Mouse (Mus musculus): ENCODE measurements around the gene Tmem223. TPM values are rescaled to one million over a fixed set of nuclear protein-coding genes. Genes with fewer than 3 reads are reported as not detected.
"Not testable (repeated sequence)": the region's sequence is repeated elsewhere in the genome, so short reads cannot be mapped to it uniquely, and the experiment has no call there.

The Tmem223 gene
- 59.6 and 76.4 TPM in 2 replicates for total RNA-seq (2014; fragmentation: Nextera tagmentation)
- 32.1 and 33.8 TPM in 2 replicates for total RNA-seq (2017)

DNA sequence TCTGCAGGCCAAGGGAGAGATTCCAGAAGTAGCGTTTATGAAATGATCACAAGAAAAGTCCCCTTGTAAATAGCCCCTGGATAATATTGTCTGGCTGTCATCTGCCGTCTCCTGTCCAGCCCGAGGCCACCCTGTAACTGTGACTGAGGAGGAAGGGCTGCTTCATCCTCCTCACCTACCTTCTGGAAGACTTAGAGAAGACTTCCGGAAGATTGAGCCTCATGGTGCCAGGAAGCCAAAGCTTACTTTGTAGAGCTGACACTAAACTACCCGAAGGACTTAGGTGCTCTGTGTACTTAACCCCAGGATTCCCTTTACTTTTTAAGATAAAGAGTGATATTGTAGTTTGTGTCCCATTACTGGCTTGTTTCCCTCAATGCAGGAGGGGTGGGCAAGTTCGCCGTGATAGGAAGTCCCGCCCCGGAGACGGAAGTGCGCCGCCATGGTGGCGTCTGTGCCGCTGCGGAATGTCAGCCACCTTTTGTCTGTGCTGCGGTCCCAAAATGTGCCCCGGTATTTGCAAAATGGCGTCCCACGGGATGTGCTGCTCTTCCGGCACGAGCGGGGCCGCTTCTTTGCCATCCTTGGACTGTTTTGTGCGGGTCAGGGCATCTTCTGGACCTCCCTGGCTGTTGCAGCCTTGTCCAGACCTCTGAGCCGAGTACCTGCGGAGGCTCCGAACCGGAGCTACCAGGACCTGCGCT, at the start of gene Tmem223:
Gene Tmem223 (plus strand): TSS at position 430 of the 704 bp plus-strand sequence.
- ATAC-seq (replicated peaks; ENCODE audit: low FRiP score, low TSS enrichment, poor library complexity, severe bottlenecking): peak; percentile 58

DNA sequence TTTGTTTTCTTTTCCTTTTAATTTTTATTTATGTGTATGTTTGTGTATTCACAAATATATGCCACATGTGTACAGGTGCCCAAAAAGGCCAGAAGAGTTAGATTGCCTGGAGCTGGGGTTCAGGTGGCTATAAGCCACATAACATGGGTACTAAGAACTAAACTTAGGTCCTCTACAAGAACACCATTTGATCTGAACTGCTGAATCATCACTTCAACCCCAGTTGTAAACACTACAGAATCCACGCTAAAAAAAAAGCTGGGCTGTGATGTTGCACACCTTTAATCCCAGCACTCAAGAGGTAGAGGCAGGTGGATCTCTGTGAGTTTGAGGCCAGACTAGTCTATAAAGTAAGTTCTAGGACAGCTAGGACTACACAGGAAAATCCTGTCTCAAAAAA, 49.4 kb upstream of the Tmem223 start:
- ATAC-seq (replicated peaks; ENCODE audit: low FRiP score, low TSS enrichment, poor library complexity, severe bottlenecking): no peak

DNA sequence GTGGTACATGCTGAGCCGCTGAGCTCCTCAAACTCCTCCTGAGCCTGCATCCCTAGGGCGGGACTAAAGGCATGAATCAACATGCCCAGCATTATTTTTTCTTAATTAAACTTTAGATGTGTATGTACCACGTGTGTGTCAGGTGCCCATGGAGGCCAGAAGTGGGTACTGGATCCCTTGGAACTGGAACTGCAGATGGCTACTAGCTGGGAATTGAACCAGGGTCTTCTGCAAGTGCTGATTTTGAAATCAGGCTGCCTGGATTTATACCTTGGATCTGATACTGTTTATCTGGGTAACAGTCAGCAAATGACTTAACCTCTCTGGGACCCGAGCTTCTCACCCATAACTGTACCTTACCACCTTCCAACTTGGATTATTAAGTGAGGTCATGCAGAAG, 48.8 kb upstream of the Tmem223 start:
- no peak for ATAC-seq (replicated peaks; ENCODE audit: low FRiP score, low TSS enrichment, poor library complexity, severe bottlenecking)

DNA sequence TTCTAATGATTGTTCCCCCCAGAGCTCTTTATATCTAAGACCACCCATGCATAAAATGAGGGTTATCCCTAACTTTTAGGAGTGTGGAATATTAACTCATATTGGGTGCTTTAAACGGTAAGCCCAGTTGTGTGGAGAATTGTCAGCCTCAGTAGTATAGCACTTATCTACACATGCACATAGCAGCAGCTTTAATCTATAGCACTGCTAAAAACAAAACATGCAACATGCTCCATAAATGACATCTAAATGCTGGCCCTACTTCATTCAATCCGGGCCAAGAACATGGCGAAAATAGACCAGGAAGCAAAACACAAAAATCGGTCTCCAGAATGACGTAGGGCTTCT, 48.3 kb upstream of the Tmem223 start:
- 0 out of 2 replicates have a peak, but pooled peaks have one; percentile 2 for ATAC-seq (replicated peaks; ENCODE audit: low FRiP score, low TSS enrichment, poor library complexity, severe bottlenecking)

DNA sequence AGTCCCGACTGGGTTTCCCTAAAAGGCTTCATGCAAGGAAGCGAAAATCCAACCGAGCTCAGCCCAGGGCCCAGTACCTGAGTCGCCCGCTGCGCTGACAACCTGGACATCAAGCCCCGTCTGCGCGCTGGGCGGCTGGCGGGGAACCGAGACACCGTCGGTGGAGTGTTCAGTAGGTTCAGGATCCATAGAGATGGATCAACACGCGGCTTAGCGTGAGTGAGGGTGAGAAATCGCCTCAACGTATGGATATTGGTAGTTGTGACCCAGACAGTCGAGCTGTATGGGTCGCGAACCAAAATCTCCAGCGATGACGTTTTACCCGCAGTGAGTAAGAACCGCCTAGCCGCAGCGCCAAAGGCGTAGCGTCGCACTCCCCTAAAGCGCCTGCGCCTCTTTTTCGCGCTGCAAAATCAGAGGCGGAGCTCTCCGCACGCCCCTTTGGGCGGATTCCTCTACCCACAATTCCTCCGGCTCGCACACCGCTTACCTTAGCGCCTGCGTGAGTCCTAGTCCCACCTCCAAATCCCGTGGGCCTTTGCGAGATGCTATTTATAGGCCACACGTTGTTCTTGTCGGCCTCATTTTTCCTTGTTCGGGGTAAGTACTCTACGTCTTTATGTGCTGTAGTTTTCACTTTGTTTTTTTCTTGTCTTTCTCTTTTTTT, 47.8 kb upstream of the Tmem223 start, which contains the start of gene Slc3a2:
Gene Slc3a2 (minus strand): TSS at position 463 of the 667 bp plus-strand sequence.
- peak; percentile 82 for ATAC-seq (replicated peaks; ENCODE audit: low FRiP score, low TSS enrichment, poor library complexity, severe bottlenecking)

DNA sequence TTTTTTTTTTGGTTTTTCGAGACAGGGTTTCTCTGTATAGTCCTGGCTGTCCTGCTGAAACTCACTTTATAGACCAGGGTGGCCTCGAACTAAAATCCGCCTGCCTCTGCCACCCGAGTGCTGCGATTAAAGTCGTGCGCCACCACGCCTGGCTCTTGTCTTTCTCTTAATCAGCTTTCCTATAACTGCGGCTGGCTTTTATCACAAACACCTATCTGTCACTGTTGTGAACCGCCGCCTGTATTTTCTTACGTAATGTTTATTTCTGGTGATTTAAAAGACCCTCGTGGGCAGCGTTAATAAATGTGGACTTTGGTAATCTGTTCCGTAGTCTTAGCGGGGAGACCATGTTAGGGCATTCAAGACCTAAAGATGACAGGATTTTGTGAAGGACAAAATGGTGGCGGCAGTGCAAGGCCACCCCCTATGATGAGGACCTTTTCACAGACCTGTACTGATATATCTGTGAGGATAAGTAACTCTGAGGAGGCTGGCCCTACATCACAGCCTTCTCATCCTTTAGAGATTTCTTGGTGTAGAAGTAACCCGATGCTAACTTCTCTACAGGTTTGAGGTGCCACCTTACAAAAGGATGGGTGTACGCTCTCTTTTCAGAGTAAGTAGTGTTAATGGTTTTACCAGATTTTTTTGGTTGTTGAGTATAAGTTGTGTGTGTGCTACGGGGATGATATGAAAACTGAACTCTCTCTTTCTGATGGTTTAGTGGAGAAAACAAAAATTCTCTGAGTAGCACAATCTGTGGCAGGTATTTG, 47.0 kb upstream of the Tmem223 start:
- no peak for ATAC-seq (replicated peaks; ENCODE audit: low FRiP score, low TSS enrichment, poor library complexity, severe bottlenecking)

DNA sequence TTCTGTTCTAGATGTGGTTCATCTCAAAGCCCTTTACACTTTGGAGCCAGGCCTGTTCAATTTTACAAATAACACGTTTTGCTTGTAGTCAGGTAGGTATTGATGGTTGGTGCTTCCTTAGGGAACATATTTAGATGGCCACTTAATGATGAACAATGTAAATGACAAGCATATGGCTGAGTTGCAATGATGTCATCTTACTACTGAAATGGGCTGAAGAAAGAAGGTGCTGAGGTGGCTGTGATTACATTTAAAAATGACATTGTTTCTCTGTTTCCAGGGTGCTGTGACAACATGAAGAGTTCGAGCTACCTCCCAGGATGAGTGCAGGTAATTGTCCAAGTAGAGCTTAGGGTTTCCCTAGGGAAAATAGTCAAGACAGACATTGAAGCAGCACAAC, 46.4 kb upstream of the Tmem223 start:
- ATAC-seq (replicated peaks; ENCODE audit: low FRiP score, low TSS enrichment, poor library complexity, severe bottlenecking): no peak

DNA sequence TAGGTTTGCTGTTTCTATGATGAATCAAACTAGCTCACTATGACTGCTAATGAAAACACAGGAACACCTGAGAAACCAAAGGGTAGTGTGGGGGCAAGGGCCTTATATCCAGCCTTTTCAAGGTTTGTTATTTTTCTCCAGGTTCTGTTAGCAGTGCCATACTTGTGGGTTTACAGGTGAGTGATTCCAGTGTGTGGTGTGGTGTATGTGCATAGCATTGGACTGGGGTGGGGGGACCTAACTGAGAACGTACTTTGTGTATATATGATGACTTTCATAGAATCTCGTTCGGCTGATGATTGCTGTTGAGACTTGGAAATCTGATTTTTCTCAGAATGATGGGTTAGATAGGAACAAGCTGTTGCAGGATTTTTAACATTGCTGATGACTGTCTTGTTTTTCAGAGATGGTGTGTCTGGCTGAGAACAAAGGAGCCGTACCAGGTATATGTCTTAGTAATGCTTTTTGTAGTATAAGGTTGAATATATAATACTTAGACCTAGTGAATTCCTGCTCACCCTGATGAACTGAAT, 45.6 kb upstream of the Tmem223 start:
- ATAC-seq (replicated peaks; ENCODE audit: low FRiP score, low TSS enrichment, poor library complexity, severe bottlenecking): no peak

DNA sequence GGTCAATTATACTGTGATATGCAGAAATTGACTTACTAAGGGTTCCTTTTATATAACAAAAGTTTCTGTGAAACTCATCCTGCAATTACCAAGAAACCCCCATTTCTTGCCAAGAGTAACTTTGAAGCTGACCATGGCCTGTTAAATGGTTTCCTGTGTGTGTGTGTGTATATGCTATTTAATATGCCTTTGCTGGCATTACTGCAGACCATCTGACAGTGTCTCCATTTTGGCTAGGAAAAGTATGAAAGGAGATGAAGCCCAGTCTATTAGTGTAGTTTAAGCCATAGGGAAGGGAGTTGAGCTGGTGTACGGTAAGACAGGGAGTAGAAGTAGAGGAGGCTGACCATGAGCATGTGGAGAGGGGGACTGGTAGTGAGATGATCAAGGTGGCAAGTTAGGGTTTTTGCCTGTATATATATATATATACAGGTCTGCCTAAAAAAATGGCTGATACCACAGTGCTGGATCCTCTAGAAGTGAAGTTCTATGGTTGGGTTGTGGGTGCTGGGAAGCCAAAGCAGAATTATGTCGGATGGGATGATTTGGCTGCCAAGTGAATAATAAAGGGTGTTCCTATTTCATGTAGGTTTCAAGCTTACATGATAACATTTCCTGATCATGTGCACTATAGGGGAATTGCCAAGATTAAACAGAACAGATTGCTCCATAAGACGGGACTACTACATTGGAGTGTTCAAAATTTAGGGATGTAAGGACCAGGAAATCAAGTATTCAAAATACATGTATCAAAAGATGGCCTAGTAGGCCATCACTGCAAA, 44.0 kb upstream of the Tmem223 start:
- 0 out of 2 replicates have a peak, but pooled peaks have one; percentile 2 for ATAC-seq (replicated peaks; ENCODE audit: low FRiP score, low TSS enrichment, poor library complexity, severe bottlenecking)

DNA sequence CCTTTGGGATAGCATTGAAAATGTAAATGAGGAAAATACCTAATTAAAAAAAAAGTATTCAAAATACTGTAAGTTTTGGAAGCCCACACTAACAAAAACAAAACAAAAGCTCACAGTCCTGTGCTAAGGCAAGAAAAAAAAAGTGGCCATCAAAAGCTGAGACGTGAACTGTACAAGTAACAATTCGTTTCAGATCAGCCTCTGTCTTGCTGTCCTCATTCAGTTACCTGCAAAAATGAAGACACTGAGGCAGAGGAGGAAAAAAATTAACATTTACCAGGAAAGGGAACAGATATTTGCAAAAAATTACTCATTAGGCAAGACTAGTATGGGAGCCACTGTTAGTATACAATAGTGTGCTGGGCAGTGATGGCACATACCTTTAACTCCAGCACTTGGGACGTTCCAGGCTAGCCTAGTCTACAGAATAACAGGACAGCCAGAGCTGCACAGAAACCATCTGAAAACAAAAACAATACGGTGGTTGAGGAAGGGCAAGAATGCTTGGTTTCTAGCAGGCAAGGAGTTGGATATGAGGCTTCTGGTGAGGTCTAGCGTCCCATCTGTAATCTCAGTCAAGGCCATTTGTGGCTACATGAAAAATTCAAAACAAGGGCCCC, 43.2 kb upstream of the Tmem223 start:
- peak; percentile 26; the same call in 1 of the 2 replicates for ATAC-seq (replicated peaks; ENCODE audit: low FRiP score, low TSS enrichment, poor library complexity, severe bottlenecking)

DNA sequence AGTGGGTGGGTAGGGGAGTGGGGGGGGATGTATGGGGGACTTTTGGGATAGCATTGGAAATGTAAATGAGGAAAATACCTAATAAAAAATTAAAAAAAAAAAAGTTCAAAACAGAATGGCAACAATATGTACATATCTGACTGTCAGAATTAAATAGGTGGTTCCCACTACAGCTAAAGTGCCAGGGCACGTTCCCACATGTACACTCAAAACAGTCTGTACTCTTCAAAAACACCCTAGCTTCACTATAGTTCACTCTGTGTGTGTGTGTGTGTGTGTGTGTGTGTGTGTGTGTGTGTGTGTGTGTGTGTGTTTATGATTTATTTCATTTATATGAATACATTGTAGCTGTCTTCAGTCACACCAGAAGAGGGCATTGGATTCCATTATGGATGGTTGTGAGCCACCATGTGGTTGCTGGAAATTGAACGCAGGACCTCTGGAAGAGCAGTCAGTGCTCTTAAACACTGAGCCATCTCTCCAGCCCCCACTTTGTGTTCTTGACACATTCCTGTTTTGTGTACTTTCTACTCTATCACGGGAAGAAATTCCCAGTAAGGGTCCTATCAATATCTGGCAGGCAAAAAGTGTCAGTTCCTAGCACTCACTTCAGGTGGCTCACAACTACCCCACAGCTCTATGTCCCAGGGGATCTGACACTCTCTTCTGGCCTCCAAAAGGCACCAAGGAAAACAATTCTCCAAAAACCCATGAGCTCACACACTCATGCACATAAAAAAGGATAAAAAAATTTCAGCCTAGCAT, 42.3 kb upstream of the Tmem223 start:
- not testable (repeated sequence) for ATAC-seq (replicated peaks; ENCODE audit: low FRiP score, low TSS enrichment, poor library complexity, severe bottlenecking)

DNA sequence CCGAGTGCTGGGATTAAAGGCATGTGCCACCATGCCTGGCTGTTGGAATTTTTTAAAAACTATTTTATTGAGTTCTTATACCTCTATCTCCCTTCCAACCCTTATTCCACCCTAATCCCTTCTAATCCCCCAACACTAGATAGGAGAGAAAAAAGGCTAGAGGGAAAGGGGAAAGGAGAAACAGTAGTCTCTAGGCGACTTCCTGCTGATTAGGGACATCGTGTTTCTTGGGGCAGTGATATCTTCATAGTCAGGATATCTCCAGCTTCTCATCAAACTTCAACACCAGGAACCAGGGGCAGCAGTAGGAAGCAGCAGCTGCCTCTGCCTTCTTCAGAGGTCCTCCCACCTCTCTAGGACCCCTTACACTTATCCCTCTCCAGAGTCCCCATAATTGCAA, 36.5 kb upstream of the Tmem223 start:
- ATAC-seq (replicated peaks; ENCODE audit: low FRiP score, low TSS enrichment, poor library complexity, severe bottlenecking): no peak

DNA sequence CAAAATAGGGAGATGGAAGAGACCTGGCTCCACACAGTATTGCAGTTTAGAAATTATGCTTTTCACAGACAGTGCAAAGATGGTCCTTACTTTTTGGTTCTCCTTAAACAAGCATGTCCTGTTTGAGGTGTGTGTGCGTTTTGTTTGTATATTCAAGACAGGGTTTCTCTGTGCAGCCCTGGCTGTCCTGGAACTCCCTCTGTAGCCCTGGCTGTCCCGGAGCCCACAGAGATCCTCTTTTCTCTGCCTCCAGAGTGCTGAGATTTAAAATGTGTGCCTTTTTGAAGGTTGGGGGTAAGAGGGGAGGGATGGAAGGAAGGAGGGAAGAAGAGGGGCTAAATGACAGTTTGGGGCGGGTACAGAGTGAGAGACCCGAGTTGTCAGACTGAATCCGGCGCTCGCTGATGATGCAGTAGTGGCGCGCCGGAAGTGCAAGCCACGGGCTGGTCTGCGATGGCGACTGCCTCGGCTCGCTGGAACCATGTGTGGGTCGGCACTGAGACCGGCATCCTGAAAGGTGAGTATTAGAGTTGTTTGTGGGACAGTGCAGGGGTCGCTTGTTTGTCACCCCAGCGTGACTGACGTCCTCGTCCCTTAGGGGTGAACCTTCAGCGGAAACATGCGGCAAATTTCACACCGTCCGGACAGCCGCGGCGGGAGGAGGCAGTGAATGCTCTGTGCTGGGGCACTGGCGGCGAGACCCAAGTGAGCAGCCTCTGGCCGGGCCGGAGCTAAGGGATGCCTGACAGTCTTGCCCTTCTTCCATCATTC, 35.2 kb upstream of the Tmem223 start, which contains the start of gene Wdr74:
Gene Wdr74 (plus strand): TSS at position 439 of the 771 bp plus-strand sequence.
- ATAC-seq (replicated peaks; ENCODE audit: low FRiP score, low TSS enrichment, poor library complexity, severe bottlenecking): peak; percentile 90

DNA sequence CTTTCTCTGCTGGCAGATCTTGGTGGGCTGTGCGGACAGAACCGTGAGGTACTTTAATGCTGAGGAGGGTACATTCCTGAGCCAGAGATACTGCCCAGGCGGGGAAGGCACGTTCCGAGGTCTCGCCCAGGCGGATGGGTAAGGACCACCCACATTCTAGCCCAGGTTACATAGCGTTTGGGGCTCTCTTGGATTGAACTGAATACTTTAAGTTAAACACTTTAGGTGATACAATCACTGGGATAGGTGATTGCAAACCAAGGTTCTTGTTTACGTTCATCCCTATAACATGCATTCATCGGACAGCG, 34.7 kb upstream of the Tmem223 start:
- peak; percentile 46 for ATAC-seq (replicated peaks; ENCODE audit: low FRiP score, low TSS enrichment, poor library complexity, severe bottlenecking)

DNA sequence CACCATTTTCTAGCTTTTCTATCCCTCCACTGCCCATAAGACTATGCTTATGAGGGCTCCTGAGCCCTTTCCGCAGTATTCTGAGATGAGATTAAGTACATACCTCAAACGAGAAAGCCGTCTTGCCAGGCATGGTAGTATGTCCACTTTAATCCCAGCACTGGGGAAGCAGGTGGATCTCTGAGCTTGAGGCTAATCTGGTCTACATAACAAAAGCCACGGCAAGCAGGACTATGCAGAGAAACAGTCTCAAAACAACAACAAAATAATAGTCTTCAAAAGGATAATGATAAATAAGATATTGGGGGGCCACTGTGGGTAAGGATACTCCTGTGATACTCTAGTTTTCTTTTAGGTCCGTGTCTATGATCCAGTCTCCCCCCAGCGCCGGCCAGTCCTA, 31.9 kb upstream of the Tmem223 start:
- no peak for ATAC-seq (replicated peaks; ENCODE audit: low FRiP score, low TSS enrichment, poor library complexity, severe bottlenecking)

DNA sequence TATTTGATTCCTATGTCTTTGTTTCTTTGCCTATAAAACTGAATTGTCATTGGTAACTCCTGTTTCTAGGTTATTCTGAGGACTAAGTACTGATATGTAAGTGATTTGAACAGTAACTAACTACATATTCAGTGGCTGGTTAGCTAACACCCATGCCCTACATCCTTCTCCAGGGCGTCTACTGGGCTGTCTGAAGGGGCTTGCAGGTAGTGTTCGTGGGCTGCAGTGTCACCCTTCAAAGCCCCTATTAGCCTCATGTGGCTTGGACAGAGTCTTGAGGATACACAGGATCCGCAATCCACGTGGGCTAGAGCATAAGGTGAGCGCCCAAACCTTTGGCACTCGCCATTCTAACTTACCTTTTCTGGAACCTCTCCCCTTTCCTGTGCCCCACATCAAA, 31.1 kb upstream of the Tmem223 start:
- no peak for ATAC-seq (replicated peaks; ENCODE audit: low FRiP score, low TSS enrichment, poor library complexity, severe bottlenecking)

DNA sequence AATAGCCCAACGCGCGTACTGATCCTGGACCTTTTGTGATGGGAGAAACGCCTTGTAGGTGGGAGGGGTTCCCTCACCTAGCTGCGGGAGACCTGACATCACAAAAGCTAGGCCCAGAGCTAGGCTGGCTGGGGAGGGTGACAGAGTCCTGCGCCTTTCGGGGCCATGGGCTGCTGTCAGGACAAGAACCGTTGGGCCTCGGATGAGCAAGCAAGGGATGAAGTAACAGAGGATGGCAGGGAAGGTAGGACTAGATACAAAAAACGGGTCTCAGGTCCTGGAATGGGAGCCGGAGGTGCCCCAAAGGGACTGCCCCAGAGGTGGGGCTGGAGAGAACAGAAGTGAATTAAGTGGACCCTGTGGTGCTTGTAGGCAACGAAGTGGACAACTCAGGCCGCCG, 30.2 kb upstream of the Tmem223 start, which contains the start of gene 1700092M07Rik:
Gene 1700092M07Rik (plus strand): TSS at position 116 of the 400 bp plus-strand sequence.
- ATAC-seq (replicated peaks; ENCODE audit: low FRiP score, low TSS enrichment, poor library complexity, severe bottlenecking): no peak
